Mouse (Mus musculus) layer of hippocampus, adult 2 months (tissue): ENCODE data around the gene Syngr4. TPM values are rescaled to one million over a fixed set of nuclear protein-coding genes. Genes with fewer than 3 reads are reported as not detected.

Source experiments
- DNase-seq, 2 experiments: peaks; one replicate each; pipeline ENCODE4 v3.0.0; 2022; ENCODE audit warnings: low spot score in 2 of 2
- H3K27ac ChIP-seq: fragments of 200-600 bp; 2 replicates; pipeline ENCODE4 v1.8.1; 2022
- H3K4me3 ChIP-seq: fragments of 200-600 bp; 2 replicates; pipeline ENCODE4 v1.8.1; 2022; ENCODE audit warnings: mild to moderate bottlenecking
- CTCF ChIP-seq: fragments of 200-600 bp; conservative IDR thresholded peaks from 2 replicates; pipeline ENCODE4 v1.8.1; 2022; ENCODE audit warnings: antibody characterized with exemption, mild to moderate bottlenecking, moderate library complexity
- total RNA-seq, 2 experiments: library from RNA; stranded (reverse); gene quantifications; 2 replicates each; pipeline ENCODE4 v1.2.3; 2021

The Syngr4 gene
- total RNA-seq, 2 experiments from 2014 or later, result not detected

DNA sequence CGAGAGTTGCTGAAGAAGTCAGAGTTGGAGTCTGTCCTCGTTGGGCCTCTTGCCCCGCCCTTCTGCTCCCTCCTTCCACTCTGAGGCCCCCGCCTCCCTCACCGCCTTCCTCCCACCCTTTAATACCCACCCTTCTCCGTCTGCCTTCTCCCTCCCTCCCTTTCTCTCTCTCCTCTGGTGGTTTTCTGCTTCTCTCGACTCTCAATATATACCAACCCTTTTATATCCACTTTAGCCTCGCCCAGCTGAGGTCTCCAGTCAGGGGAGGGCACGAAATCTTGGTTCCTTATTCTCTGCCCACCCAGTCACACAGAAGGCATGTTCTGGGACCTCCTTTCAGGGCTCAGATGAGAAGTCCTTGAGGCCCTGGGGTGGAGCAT is 24.7 kb upstream of the Syngr4 start, which contains the start of gene Emp3:
TSS of gene Emp3 (minus strand) at position 163 of the 380 bp plus-strand sequence.
- peak within 1 kb of the TSS; percentile 94; the same call in 1 of the 2 replicates for H3K27ac ChIP-seq
- peak within 1 kb of the TSS; percentile 5; the same call in 1 of the 2 replicates for H3K4me3 ChIP-seq
- no peak for TF ChIP-seq CTCF
- DNase-seq, result no peak

DNA sequence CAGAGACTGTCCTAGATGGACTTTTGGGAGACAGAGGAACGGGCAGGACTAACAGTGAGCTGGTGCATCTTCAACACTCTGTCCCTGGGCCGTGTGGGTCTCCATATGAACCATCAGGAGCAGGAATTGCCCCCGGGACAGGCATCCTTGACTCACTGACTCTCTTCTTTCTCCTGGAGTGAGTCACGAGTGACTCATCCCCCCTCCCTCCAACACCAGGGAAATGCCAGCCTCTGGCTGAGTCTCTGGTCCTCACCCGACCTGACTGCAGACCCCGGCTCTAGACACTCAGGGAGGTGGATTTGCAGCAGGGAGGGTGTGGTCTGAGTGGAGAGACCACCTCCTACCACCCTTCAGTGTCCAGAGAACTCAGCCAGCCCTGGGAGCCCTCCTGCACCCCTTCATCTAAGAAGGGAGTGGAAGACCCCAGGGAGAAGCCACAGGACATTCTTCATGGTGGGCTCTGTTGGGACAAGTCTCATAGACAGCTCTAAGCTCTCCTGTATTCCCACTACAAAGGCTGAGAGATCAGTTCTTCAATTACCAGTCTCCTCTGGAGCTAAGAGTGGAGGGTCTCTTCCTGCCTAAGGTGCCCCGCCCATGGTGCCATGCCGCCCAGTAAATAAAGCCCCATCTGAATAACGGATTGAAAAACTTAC is 24.2 kb upstream of the Syngr4 start:
- Histone ChIP-seq H3K27ac (peak overlapping the region; percentile 28; the same call in 1 of the 2 replicates), H3K4me3 (peak overlapping the region; percentile 5; the same call in 1 of the 2 replicates)
- TF ChIP-seq CTCF, result no peak
- no peak for DNase-seq

DNA sequence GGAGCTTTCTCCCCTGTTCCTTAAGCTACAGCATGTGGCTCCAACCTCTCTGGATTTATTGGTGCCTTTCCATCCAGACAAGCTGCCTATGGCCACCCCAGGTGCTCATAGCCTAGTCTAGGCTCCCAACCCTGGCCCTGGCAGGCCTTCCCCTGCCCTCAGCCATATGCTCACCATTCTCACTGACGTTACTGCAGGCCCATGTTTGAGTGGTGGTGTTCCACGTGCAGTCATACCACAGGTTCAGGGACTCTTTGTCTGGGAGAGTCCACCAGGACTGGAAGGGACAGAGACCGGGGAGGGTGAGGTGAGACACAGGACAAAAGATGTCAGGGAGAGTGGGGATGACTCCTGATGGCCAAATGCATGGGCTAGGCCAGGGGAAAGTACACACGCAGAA is 23.2 kb upstream of the Syngr4 start:
- DNase-seq, result no peak
- Histone ChIP-seq H3K4me3 (no peak overlapping the region), H3K27ac (no peak overlapping the region)
- no peak for TF ChIP-seq CTCF

DNA sequence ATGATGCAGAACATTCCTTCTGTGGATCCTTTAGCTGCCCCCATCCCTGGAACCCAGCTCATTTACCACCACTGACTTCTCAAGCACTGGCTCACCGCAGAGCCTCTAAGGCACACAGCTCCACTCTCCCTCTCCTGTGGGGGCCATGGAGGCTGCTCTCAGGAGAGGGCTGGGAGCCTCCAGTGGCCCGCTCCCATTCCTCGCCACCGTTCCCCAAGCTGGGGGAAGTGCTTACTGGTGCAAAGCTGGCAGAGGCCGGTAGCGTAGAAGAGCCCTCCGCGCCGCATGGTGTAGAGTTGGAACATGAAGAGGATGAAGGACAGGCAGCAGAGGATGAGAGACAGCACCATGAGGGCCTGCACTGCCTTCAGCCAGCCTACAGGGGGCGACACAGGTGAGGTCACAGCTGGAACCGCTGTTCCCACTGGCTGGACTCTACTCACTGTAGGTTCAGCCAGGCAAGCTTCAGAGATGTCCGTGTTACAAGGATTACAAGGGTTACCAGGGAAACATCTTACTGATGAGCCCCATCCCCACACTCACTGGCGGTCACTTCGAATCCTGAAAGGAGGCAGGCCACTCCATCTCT is 22.7 kb upstream of the Syngr4 start:
- peak; percentile 68 for TF ChIP-seq CTCF
- H3K27ac ChIP-seq, result no peak overlapping the region
- no peak for DNase-seq
- no peak overlapping the region for H3K4me3 ChIP-seq

DNA sequence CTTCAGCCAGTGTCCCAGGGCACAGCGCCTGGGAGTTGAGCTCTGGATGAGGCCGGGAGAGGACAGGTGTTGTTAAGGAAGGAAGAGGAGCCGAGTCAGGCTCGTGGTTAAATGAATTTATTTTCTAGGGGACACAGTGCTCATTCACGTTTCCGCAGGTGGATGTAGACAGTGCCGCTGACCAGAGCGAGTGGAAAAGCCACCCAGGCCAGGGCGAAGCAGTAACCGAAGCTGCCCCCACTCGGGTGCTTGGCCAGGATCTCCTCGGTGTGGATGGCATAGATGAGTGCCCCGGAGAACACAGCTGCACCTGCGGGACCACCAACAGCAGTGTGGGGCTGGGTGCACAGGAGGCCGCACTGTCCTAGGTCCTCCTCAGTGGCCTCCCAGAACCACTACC is 21.4 kb upstream of the Syngr4 start:
- H3K27ac ChIP-seq, result peak overlapping the region; percentile 94; the same call in 1 of the 2 replicates
- no peak overlapping the region for H3K4me3 ChIP-seq
- no peak for DNase-seq
- TF ChIP-seq CTCF, result no peak

DNA sequence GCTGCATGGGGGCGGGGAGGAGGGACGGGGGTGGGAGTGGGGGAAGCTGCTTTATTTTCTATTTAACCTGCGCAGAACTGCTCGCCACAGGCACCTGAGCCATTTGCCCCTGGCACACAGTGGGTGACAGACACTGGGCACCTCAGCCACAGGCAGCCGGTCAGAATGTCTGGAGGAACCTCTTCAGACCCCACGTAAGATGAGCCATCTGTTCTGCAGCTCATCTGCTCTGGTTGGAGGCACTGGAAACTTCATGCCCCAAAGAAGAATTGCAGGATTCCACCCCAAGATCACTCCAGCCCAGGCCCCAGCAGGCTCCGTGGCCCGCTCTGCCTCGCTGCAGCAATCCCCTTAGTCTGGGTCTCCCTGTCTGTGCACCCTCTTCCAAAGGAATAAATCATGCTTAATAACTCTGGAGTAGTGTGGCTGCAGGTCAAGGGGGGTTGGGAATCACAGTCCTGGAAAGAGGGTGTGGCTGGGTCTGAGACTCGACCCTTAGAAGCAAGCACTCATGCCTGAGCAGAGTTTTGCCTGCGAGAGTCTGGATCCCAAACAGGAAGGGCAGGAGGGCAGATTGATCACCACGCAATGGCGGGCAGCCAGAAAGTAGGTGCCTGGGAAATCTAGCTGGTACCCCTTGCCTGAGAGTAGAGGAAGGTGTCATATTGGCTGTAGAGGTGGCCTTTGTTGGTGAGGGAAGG is 20.6 kb upstream of the Syngr4 start:
- Histone ChIP-seq H3K27ac (peak overlapping the region; percentile 94), H3K4me3 (peak overlapping the region; percentile 53)
- TF ChIP-seq CTCF, result no peak
- no peak for DNase-seq

DNA sequence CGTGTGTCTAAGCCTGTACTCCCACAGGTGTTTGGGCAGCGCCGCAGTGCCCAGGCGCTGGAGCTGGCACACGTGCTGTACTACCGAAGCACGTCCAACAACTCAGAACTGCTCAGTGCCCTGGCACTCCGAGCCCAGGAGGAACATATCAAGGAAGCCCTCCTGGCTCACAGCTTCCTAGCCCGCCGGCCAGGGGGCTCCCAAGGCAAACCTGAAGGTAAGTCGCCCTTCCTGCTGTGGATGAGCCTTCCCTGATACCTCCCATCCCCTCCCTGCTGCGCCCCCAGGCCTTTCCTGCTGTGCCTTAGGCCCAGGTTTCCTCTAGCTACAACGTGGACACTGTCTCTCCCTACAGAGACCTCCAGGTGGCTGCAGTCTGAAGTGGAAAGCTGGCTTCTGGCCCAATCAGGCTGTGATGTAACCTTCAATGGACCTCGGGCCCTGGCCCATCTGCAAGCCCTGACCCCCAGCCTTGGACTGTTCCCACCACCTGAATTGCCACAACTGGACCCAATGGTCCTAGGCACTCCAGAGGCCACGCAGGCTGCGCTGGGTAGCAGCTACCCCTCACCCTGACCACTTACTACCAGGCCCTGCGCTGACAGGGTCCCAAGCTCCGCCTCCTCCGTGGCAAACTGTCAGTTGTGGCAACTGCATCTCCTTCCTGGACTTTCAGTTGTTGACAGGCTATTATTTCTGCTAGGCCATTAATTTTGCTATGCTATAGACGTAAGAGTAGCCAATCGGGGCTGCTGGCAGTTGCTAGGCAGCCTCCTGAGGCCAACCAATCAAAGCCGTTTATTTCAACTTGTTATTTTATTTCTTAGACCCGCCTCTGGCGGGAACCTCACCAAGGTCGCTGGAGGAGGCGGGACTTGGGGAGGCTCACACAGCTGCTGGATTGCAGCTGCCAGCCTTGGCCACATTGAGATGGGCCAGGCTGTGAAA is 19.8 kb upstream of the Syngr4 start:
- Histone ChIP-seq H3K4me3 (peak overlapping the region; percentile 53), H3K27ac (peak overlapping the region; percentile 94)
- peak; percentile 69 to 85 for DNase-seq
- TF ChIP-seq CTCF, result no peak; the same call in 1 of the 2 replicates

DNA sequence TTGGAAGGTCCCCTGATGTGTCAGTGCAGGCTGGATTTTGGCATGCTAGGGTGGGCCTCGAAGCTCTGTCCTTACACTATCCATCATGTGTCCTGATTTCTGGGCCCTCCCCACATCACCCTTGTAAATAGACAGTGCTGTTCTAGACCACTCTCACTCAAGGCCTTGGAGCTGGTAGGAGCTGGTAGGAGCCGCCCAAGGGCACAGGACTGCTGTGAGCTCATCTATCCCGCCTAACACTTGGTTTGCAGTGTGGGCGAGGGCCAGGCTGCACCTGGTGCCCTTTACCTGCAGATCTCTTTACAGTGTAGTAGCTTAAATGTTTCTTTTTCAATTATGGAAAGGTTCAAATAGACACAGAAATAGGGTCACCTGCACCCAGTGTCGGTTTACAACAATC is 18.5 kb upstream of the Syngr4 start:
- DNase-seq, result no peak
- TF ChIP-seq CTCF, result no peak
- H3K27ac ChIP-seq, result no peak overlapping the region

DNA sequence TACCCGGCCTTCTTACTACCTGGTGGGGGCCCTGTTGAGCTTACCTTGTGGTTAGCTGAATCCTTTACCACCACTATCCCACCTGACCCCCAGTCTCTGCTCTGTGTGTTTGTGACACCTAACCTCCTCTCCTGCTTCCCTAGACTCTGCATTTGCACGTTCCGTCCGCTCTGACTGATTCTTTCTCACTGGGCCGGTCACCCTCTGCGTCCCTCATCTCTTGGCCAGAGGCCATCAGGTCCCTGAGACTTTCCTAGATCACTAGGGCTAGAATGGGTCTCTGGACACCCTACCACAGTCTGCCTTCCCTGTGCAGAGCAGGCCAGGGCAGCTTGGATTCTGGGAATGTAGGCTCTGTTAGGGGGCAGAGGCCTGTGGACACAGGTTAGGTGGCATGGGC is 17.6 kb upstream of the Syngr4 start:
- TF ChIP-seq CTCF, result no peak
- DNase-seq, result no peak
- Histone ChIP-seq H3K27ac (no peak overlapping the region), H3K4me3 (no peak overlapping the region)

More for the DNA sequence above, 18.5 kb upstream of the Syngr4 start:
- no peak overlapping the region for H3K4me3 ChIP-seq

DNA sequence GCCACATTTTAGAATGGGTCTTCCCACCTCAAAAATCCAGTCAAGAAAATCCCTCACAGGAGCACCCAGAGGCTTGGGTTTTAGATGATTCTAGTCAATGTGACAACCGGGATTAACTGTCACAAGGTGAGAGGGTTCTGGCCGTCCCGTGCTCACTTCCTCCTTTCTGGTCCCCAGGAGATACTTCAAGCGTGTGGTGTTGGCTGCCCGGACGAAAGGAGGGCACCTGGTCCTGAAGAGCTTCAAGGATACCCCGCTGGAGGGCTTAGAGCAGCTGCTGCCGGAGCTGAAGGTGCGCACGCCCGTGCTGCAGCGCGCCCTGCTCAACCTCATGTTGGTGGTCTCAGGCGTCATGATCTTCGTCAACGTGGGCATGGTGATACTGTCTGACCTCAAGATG is 12.6 kb upstream of the Syngr4 start:
- TF ChIP-seq CTCF, result no peak
- no peak for DNase-seq
- no peak overlapping the region for H3K4me3 ChIP-seq
- H3K27ac ChIP-seq, result no peak overlapping the region

DNA sequence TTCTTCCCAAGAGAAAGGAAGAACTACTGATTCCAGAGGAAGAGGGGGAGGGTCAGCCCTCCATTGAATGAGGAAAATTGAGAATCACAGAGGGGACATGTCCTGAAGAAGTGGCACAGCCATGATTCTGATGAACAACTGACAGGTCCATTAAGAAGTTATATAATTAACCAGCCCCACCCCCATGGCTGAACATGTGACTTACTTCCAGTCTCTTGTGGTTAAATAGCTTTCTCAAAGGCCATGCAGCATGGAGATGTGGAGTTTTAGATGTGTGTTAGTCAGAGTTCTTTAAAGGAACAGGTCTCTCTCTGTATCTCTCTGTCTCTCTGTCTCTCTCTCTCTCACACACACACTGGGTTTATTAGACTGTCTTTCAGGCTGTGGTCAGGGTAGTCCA is 11.9 kb upstream of the Syngr4 start:
- no peak for DNase-seq
- no peak overlapping the region for H3K27ac ChIP-seq
- no peak overlapping the region for H3K4me3 ChIP-seq
- no peak for TF ChIP-seq CTCF

DNA sequence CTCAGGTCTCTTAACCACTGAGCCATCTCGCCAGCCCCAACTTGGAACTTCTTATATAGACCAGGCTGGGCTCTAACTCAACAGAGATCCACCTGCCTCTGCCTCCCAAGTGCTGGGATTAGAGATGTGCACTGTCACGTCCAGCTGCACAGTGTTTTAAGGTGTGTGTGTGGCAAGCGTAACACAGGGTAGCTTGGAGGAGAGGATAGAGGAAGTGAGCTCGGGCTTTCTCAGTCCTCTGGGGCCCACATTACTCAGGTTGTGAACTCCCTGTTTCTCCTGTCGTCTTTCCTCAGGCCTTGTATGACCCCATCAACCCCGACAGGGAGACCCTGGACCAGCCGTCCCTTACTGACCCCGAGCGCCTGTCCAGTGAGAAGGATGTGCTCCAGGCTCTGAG is 10.1 kb upstream of the Syngr4 start:
- Histone ChIP-seq H3K27ac (no peak overlapping the region), H3K4me3 (no peak overlapping the region)
- no peak for DNase-seq
- no peak for TF ChIP-seq CTCF
